Mouse (Mus musculus) retina, embryonic 14.5 days (tissue): Measurements from ENCODE around the gene Limch1.

Source experiments
- DNase-seq: peaks from one replicate; pipeline ENCODE4 v3.0.0-alpha.2; 2015; ENCODE audit warnings: low spot score

The Limch1 gene

DNA sequence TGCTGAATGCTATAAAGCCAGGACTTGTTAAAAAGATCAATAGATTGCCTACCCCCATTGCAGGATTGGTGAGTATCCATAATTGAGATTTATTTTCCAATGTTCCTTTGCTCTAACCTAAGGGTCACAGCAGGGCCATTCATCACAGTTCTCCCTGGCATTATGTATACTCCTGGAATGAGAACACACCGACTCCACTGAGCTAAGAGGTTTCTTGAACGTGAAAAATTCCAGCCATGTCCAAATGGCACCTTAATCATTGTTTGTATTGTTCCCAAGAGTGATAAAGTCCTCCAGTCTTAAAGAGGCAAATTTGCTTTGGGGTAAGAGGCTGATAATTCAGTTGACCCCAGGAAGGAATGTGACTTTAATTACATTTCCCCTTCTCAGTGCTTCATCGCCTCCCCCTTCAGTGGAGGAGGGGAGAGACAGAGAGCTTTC lies 136.3 kb downstream of the Limch1 start:
- DNase-seq, result no peak

- peak; percentile 26 for DNase-seq
These were observed 137.1 kb downstream of the Limch1 start for GRCm38 (mm10) chr5:66882718-66883117.

DNA sequence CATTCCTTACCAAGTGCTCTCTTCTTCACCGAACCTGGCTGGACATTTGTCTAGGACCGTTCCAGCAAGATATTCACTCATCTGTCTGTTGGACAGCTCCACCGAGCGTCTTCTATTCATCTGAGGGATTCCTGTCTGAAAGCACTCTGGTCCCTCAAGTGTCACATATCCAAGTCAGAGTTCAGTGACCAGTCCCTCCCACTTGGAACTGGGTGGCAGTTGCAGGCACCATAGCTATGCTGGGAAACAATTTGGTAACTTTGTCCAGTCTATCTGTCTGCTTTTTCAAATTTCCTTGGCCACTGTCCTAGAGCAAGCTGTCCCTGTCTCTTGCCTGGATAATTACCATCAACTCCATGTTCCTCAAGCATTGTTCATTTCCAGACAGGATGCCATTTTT lies 138.9 kb downstream of the Limch1 start:
- no peak for DNase-seq

DNA sequence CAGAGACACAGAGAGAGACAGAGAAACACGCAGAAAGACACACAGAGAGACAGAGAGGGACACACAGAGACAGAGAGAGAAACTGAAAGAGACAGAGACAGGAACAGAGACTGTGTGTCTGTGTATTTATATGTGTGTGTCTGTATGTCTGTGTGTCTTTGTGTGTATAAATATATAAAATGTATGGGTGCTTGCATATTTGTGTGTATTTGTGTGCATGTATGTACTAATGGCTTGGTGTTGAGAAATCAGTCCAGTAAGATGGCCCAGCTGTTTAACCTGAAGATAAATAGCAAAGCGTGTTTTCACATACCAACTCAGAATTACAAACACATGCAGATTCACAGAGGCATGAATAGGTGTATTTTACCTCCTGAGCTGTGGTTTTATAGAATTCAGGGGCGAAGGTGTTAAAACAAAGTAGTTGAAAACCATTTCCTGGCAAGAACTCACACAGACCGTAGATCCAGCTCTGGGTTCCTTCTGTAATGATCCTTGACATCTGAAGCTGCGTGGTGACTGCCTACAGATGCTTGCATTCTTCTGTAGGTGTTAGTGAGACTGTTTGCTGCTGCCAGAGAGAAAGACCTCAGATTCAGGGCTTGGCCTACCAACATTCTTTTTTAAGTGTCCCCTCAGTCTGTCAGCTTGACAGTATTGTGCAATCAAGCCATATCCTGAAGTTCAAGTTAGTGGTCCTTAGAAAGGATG lies 140.9 kb downstream of the Limch1 start:
- no peak for DNase-seq

DNA sequence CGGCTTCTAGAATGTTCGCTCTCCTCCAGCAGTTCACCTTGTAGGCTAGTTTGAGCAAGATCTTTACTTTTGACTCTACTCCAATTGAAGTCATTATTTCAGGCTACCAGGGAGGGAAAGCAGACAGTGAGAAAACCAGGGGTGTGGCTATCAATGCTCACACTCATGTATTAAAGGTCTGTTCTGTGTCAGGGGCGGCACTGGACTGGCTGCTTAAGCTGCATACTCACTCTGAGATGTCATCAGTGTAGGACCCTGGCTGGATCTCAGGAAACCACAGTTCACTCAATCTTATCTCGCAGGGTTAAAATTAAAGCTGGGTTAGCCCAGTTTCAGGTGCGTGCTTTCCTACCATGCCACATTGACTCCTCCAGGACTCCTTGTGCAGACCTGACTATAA lies 142.4 kb downstream of the Limch1 start:
- DNase-seq, result no peak

GRCm38 (mm10) chr5:66889337-66889736 lies 143.7 kb downstream of the Limch1 start:
- DNase-seq, result no peak

- DNase-seq, result no peak
These were observed 150.0 kb downstream of the Limch1 start for GRCm38 (mm10) chr5:66895440-66896120.

DNA sequence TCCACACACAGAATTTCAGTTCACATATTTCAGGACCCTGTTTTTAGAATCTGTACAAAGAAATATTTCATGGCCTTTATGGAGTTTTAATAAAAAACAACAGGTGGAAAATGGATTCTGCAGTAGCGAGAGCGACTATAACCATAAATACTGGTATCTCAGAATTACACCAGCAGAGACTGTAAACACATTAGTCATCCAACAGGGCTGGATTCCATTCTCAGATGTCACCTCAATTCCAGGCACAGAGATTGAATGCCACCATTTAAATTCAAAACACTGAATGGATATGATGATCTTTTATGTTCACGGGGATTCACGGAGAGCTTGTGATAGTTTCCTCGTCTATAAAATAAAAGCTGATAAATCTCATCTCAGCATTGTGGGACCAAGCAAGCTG lies 152.0 kb downstream of the Limch1 start:
- no peak for DNase-seq

GRCm38 (mm10) chr5:66898252-66898651 lies 152.6 kb downstream of the Limch1 start:
- DNase-seq, result no peak

- DNase-seq, result no peak
These were observed 153.3 kb downstream of the Limch1 start for GRCm38 (mm10) chr5:66898811-66899430.

DNA sequence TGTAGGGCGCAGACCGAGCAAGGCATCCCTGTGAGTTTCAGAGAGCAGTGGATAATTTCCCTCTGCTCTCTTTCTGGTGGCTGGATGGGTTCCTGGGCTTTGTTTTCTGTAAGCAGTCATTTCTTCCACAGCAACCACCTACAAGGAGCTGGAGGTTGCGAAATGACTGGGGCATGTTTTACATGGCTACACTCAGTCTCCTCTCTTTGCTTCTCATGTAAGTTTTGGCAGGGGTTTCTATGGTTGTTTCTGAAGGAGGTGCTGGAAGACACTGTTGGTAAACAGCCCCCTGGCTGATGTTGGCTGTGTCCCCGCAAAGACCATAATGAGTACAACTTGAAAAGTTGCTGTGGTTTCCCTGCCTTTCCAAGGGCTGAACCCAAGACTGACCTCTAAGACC lies 155.5 kb downstream of the Limch1 start:
- no peak for DNase-seq

DNA sequence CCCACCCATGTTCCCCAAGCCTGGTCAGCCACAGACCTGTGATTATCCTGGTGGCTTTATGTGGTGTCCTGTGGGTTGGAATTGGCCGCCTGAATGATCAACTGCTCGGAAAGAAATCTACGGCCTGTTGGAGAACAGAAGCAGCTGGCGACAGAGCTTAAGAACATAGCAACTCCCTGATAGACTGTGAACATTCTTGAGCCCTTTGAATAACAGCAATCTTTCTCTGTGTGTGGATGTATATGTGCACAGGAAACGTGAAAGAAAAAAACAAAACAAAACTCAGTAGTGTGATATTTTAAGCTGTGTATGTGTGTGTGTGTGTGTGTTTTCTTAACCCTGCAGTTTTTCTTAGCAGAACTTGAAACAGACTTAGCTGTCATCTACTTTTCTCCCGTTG lies 159.2 kb downstream of the Limch1 start:
- DNase-seq, result no peak

- no peak for DNase-seq
These were observed 163.3 kb downstream of the Limch1 start for GRCm38 (mm10) chr5:66908883-66909282.

- no peak for DNase-seq
These were observed 164.3 kb downstream of the Limch1 start for GRCm38 (mm10) chr5:66909962-66910361.

DNA sequence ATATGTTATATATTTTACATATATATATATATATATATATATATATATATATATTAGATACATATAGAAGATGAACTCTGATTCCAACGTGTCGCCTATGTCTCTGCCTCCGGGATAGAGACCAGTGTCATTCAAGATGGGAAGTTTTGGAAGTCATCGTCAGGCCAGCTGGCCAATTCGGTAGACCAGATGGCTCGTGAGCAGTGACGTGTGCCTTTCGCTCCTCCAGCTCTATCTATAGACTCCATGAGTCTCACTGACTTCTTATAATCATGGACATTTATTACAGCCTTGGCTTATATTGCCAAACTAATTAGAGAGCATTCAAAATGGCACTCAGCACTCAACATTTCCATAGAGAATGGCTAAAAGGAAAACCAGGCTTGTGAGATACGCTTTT lies 165.0 kb downstream of the Limch1 start:
- no peak for DNase-seq

GRCm38 (mm10) chr5:66911068-66911467 lies 165.4 kb downstream of the Limch1 start:
- DNase-seq, result no peak

GRCm38 (mm10) chr5:66913791-66914190 lies 168.2 kb downstream of the Limch1 start:
- no peak for DNase-seq

- DNase-seq, result no peak
These were observed 172.0 kb downstream of the Limch1 start for GRCm38 (mm10) chr5:66917353-66918315.

DNA sequence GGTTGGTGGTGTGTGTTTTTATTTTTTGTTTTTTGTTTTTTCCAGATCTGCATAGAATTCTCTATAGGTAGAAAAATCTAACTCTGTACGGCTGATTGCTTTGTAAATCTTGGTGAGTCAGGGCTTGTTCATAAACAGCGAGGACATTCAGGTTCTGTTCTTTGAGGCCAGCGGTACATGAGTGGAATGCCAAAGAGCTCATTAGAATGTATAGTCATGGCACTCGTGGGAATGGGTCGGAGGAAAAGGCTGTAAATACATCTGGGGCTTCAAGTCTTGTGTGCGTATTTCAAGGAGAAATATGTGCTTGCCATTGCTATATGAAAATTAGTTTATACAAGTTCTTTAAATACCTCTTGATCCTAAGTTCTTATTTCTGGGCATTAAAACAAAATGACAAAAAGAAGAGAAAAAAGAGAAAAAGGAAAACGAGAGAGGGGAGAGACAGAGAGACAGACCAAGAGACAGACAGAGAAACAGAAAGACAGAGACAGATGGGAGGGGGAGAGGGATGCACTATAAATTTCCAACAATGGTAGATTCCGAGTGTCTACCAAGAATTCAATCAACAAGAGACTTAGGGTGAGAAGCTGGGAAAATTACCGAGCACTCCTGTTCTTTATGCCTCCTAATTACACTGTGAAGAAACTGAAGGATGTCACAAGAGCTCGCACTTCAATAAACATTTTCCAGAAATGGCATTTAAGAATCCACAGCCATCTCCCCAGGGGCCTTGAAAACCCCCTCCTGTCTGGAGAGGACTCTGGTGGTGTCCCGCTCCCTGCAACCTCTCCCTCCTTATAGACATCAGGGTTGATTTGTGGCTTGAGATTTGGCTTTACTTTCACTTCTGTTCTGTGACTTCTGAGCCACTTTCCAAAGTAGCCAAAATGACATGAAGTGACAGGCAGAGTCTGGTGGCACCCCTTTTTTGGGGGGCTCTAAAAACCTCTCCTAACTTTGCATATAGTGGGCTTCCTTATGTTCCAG lies 173.0 kb downstream of the Limch1 start:
- no peak for DNase-seq

DNA sequence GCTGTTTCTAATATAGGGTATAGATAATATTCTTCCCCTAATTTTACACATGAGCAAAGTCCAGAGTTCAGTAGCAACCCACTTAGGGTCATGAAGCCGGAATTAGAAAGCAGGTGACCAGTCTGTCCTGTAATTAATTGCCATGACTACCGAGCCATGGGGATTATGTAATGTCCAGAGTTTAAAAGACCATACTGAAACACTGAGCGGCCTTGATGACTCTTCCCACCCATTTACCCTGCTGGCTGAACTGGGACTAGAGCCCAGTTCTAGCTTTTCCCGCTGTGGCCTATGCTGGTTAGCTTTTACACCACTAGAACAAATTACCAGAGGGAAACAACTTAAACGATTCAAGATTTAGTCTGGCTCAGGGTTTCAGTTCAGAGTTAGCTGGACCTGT lies 177.0 kb downstream of the Limch1 start:
- no peak for DNase-seq

DNA sequence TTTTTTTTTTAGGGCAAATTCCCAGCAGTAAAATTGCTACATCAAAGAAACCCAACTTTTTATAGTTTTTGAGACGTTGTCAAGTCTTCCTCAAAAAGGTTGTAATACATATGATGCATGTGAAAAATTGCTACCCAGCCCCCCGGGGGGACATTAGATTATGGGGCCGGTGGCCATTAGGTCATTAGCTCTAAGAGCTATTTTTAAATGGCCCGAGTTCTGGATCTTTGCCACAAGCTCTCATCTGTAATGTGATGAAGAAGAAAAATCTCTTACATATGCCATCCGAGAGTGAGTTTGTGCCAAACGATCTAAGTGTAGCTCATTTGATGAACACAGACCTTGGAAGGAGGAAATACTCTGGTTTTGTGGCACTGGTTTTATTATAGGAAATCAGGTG lies 183.7 kb downstream of the Limch1 start:
- no peak for DNase-seq
